Mouse (Mus musculus) liver, adult (tissue): ENCODE results near the gene Mal.

Experiments
- GATA4 ChIP-seq: IDR thresholded peaks from 2 replicates; pipeline ENCODE4 v1.6.1; 2014; ENCODE audit warnings: mild to moderate bottlenecking, low read length; ENCODE audit not compliant: insufficient replicate concordance

Gene Mal

DNA sequence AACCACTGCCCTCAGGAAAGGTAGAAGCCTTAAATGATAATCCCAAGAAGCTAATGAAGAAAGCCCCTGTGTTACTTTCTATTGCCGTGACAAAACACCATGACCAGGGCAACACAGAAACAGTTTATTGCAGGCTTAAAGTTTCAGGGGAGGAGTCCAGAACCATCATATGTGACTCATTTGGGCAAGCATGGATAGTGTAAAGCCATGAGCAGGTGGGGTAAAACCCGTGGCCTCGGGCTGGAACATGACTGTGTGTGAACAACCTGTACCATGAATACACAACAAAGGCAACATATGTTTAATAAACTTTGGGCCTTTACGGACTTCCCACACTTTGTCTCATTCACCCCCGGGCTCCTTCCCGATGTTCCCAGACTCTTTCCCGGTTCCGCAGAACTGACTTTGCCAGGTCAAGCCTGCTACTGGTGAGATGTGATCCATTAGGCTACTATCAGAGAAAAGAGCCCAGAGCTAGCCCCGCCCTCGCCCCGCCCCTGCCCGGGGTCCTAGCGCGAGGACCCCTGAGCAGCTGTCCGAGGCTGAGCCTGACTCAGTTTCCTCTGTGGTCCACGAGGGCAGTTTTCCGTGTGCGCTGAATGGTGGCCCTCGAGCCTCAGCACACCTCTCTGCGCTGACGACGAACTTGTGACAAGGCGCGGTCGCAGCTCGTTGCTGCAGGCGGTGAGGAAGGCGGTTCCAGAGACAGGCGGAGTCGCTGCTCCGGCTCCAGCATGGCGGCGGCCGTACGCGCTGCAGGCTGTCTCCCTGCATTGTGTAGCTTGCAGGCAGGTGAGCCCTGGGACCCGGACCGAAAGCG lies 69.6 kb downstream of the Mal start, which contains the start of the genes Zfp661 and Mrps5:
Gene Zfp661 (minus strand): TSS at position 401 of the 820 bp plus-strand sequence.
Gene Mrps5 (plus strand): TSS at position 529 of the 820 bp plus-strand sequence.
- peak; percentile 44; the same call in 1 of the 2 replicates for TF ChIP-seq GATA4

DNA sequence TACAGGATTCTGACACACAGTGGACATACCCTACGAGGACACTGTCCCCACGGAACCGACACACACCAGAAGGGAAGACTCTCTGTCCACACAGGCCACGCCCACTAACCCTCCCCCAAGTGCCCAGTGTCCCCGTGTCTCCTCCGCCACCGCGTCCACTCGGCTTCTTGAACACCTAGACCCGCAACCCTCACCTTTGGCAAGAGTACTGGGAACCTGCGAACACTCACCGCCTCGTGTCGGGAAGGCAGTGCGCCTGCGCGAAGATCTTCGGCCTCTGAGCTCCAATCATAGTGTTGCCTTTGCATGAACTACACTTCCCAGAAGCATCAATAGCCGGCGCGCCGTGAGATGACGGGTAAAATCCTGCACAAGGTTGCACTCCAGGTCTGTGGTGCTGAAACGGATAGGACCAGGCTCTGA lies 72.0 kb downstream of the Mal start:
- TF ChIP-seq GATA4 = no peak
